Comparison of ENCODE assay signal across 27 mouse cellular contexts in the genomic region with DNA sequence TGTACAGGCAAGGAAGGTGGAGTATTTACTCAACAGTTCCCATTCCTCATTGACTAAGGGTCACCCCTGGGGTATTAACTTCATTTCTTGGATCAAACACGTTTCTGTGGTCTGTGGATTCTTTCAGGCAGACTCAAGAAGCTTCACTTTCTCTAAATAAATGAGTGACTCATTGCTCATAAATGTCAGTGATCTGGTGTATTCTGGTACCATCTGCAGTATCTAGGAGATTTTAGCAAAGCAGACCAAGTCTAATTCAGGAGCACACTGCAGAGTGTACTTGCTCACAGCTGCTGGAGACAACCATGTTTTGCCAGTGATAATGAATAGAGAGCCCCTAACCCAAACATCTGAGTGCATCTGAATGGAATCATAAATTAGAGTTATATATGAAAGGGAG.
DNase-seq lines count a peak whose midpoint lies in the region; ATAC-seq and TF ChIP-seq lines count a peak whose summit lies in the region.
"Had no signal": no experiment of that assay in that cellular context is flagged by ENCODE, and none has a peak within 500 bp of the region (broad histone marks: within the 10 kb centered on the region; RNA-seq: fewer than 3 reads in every experiment).

No protein-coding gene starts in this region.

- no peaks in the 10 kb centered on the region for H3K36me3 ChIP-seq in forebrain, postnatal 0 days (ENCODE audit: insufficient read depth)
- H3K36me3 ChIP-seq in forebrain, embryonic 13.5 days (ENCODE audit: poor library complexity, severe bottlenecking) = no peaks in the 10 kb centered on the region
- H3K36me3 ChIP-seq in thymus, adult 2 months (ENCODE audit: control insufficient read depth, insufficient read depth, low read length) = no peaks in the 10 kb centered on the region
- no peaks in the 10 kb centered on the region for H3K36me3 ChIP-seq in midbrain, postnatal 0 days (ENCODE audit: insufficient read depth, low read length)
- H3K36me3 ChIP-seq: embryonic facial prominence, embryonic 10.5 days; forebrain, embryonic 10.5 days; forebrain, embryonic 15.5 days; G1E; heart, embryonic 13.5 days; hindbrain, embryonic 12.5 days had no signal

- WGBS in forebrain, postnatal 0 days = 50% methylated on average over 1 of the region's 1 CpGs
- WGBS in forebrain, embryonic 13.5 days = 56% methylated on average over 1 of the region's 1 CpGs
- WGBS in cerebellum, adult 2 months = 44% methylated on average over 1 of the region's 1 CpGs
- 35% methylated on average over 1 of the region's 1 CpGs for WGBS in thymus, adult 2 months
- 46% methylated on average over 1 of the region's 1 CpGs for WGBS in midbrain, postnatal 0 days

- no peak for TF ChIP-seq POLR2A in embryonic fibroblast, embryonic 13.5 days (IDR thresholded peaks at IDR 0.05; ENCODE audit: low read depth, low read length)
- no peak for TF ChIP-seq POLR2A in cerebellum, adult 2 months (IDR thresholded peaks at IDR 0.05; ENCODE audit: borderline replicate concordance, insufficient read depth, low read length)
- TF ChIP-seq POLR2A in thymus, adult 2 months (IDR thresholded peaks at IDR 0.05; ENCODE audit: control insufficient read depth, extremely low read depth, insufficient read depth, low read length, poor library complexity) = no peak

- H3K27ac ChIP-seq in forebrain, postnatal 0 days (ENCODE audit: low read depth, low read length) = no peak overlapping the region
- no peak overlapping the region for H3K27ac ChIP-seq in forebrain, embryonic 13.5 days
- H3K27ac ChIP-seq in embryonic fibroblast, embryonic 13.5 days (ENCODE audit: insufficient read depth, low read length) = peak overlapping the region; percentile 26; the same call in 1 of the 2 replicates
- no peak overlapping the region for H3K27ac ChIP-seq in cerebellum, adult 2 months (ENCODE audit: insufficient read depth, low read length)
- no peak overlapping the region for H3K27ac ChIP-seq in thymus, adult 2 months (ENCODE audit: control insufficient read depth, insufficient read depth, low read length)
- no peak overlapping the region for H3K27ac ChIP-seq in midbrain, postnatal 0 days (ENCODE audit: low read depth, low read length)
- H3K27ac ChIP-seq: embryonic facial prominence, embryonic 10.5 days; forebrain, embryonic 10.5 days; forebrain, embryonic 15.5 days; gastrocnemius, adult 2 months; heart, embryonic 13.5 days; hindbrain, embryonic 12.5 days had no signal

- no peak for TF ChIP-seq CTCF in forebrain, postnatal 0 days (IDR thresholded peaks at IDR 0.05; ENCODE audit: low read depth)
- TF ChIP-seq CTCF in embryonic fibroblast, embryonic 13.5 days (IDR thresholded peaks at IDR 0.05; ENCODE audit: borderline replicate concordance, insufficient read depth, low read length) = no peak
- no peak for TF ChIP-seq CTCF in cerebellum, adult 2 months (IDR thresholded peaks at IDR 0.05; ENCODE audit: borderline replicate concordance, insufficient read depth, low read depth, low read length)
- TF ChIP-seq CTCF in thymus, adult 2 months (IDR thresholded peaks at IDR 0.05; ENCODE audit: borderline replicate concordance, control insufficient read depth, extremely low read depth, insufficient read depth, low read length, poor library complexity) = no peak
- TF ChIP-seq CTCF in midbrain, postnatal 0 days (IDR thresholded peaks at IDR 0.05) = no peak

- H3K4me2 ChIP-seq in forebrain, postnatal 0 days (ENCODE audit: low read depth) = no peak overlapping the region
- H3K4me2 ChIP-seq in forebrain, embryonic 13.5 days = no peak overlapping the region
- H3K4me2 ChIP-seq in midbrain, postnatal 0 days (ENCODE audit: low read depth, low read length, poor library complexity, severe bottlenecking) = no peak overlapping the region
- H3K4me2 ChIP-seq: forebrain, embryonic 15.5 days; heart, embryonic 13.5 days; hindbrain, embryonic 12.5 days had no signal

- no peak for DNase-seq in forebrain, postnatal 0 days
- peak; percentile 58 for DNase-seq in 3134 (ENCODE audit: extremely low read depth, insufficient read length, low spot score)
- DNase-seq in NIH3T3 (ENCODE audit: low read depth) = peak; percentile 56
- no peak for DNase-seq in cerebellum, adult 2 months
- no peak for DNase-seq in thymus, adult 2 months
- no peak for DNase-seq in midbrain, postnatal 0 days (ENCODE audit: low spot score)
- DNase-seq: adrenal gland, adult 8-10 months; adrenal gland, postnatal 36 days; cerebellum, adult 11 months; cerebellum, adult 9-10 months; cerebellum, postnatal 25 days; gastrocnemius, adult 2 months; gastrocnemius, postnatal 25 days; heart, postnatal 4 days had no signal

- peak; percentile 63 for ATAC-seq in forebrain, postnatal 0 days
- ATAC-seq in forebrain, embryonic 13.5 days = no peak
- ATAC-seq in midbrain, postnatal 0 days (ENCODE audit: low FRiP score) = no peak
- ATAC-seq: CD4-positive, CD25-positive, alpha-beta regulatory T cell, adult 4 months; forebrain, embryonic 15.5 days; hindbrain, embryonic 16.5 days; inflammation-experienced regulatory T-cells, adult 6 months; intestine, postnatal 0 days had no signal

- no peak overlapping the region for H3K4me3 ChIP-seq in forebrain, postnatal 0 days (ENCODE audit: low read depth, low read length)
- H3K4me3 ChIP-seq in forebrain, embryonic 13.5 days = no peak overlapping the region
- no peak overlapping the region for H3K4me3 ChIP-seq in embryonic fibroblast, embryonic 13.5 days (ENCODE audit: insufficient read depth, low read length)
- H3K4me3 ChIP-seq in cerebellum, adult 2 months (replicated peaks; ENCODE audit: insufficient read depth, low read depth, low read length) = no peak overlapping the region
- H3K4me3 ChIP-seq in thymus, adult 2 months (ENCODE audit: control insufficient read depth, insufficient read depth, low read length) = no peak overlapping the region
- H3K4me3 ChIP-seq in midbrain, postnatal 0 days (ENCODE audit: low read depth, low read length) = no peak overlapping the region
- H3K4me3 ChIP-seq: embryonic facial prominence, embryonic 10.5 days; erythroblast, embryonic 14.5 days; forebrain, embryonic 10.5 days; forebrain, embryonic 15.5 days; gastrocnemius, adult 2 months; heart, embryonic 13.5 days; hindbrain, embryonic 12.5 days had no signal

- no peaks in the 10 kb centered on the region for H3K9me3 ChIP-seq in forebrain, postnatal 0 days (ENCODE audit: low read length)
- H3K9me3 ChIP-seq in forebrain, embryonic 13.5 days (replicated peaks) = no peaks in the 10 kb centered on the region
- no peaks in the 10 kb centered on the region for H3K9me3 ChIP-seq in midbrain, postnatal 0 days (ENCODE audit: low read length)
- H3K9me3 ChIP-seq: embryonic facial prominence, embryonic 10.5 days; forebrain, embryonic 10.5 days; forebrain, embryonic 15.5 days; heart, embryonic 13.5 days; hindbrain, embryonic 12.5 days had no signal

- no peaks in the 10 kb centered on the region for H3K27me3 ChIP-seq in forebrain, postnatal 0 days (ENCODE audit: insufficient read depth, low read length)
- no peaks in the 10 kb centered on the region for H3K27me3 ChIP-seq in forebrain, embryonic 13.5 days
- H3K27me3 ChIP-seq in cerebellum, adult 2 months (ENCODE audit: control insufficient read depth, insufficient read depth, low read length) = no peaks in the 10 kb centered on the region
- H3K27me3 ChIP-seq in thymus, adult 2 months (ENCODE audit: control insufficient read depth, insufficient read depth, low read length) = no peaks in the 10 kb centered on the region
- H3K27me3 ChIP-seq in midbrain, postnatal 0 days (ENCODE audit: insufficient read depth, low read length) = no peaks in the 10 kb centered on the region
- H3K27me3 ChIP-seq: forebrain, embryonic 15.5 days; heart, embryonic 13.5 days; hindbrain, embryonic 12.5 days had no signal

- H3K9ac ChIP-seq in forebrain, postnatal 0 days = no peak overlapping the region
- H3K9ac ChIP-seq in forebrain, embryonic 13.5 days = no peak overlapping the region
- H3K9ac ChIP-seq in midbrain, postnatal 0 days (replicated peaks; ENCODE audit: low read length, poor library complexity, severe bottlenecking) = no peak overlapping the region
- H3K9ac ChIP-seq: forebrain, embryonic 15.5 days; heart, embryonic 13.5 days; hindbrain, embryonic 12.5 days had no signal

- no peaks in the 10 kb centered on the region for H3K4me1 ChIP-seq in forebrain, postnatal 0 days (ENCODE audit: insufficient read depth)
- no peaks in the 10 kb centered on the region for H3K4me1 ChIP-seq in forebrain, embryonic 13.5 days
- H3K4me1 ChIP-seq in embryonic fibroblast, embryonic 13.5 days (ENCODE audit: control insufficient read depth, insufficient read depth, low read length) = peaks cover 3% of the 10 kb centered on the region
- no peaks in the 10 kb centered on the region for H3K4me1 ChIP-seq in cerebellum, adult 2 months (ENCODE audit: control insufficient read depth, insufficient read depth, low read length)
- H3K4me1 ChIP-seq in thymus, adult 2 months (replicated peaks; ENCODE audit: control insufficient read depth, insufficient read depth, low read length) = no peaks in the 10 kb centered on the region
- no peaks in the 10 kb centered on the region for H3K4me1 ChIP-seq in midbrain, postnatal 0 days (ENCODE audit: insufficient read depth, low read length)
- H3K4me1 ChIP-seq: embryonic facial prominence, embryonic 10.5 days; forebrain, embryonic 10.5 days; forebrain, embryonic 15.5 days; heart, embryonic 13.5 days; hindbrain, embryonic 12.5 days had no signal

Comparison
In these comparisons a context has a peak if more than half of its experiments do, and no peak if none do; other contexts are left out.
1. DNase-seq: peak in 3134 (single experiment) and NIH3T3 (single experiment); none in forebrain, postnatal 0 days (single experiment), cerebellum, adult 2 months (0 of 2), thymus, adult 2 months (single experiment) and midbrain, postnatal 0 days (single experiment).